Mouse (Mus musculus) lung, adult 2 months (tissue): ENCODE measurements around the gene Kdm4b. TPM values are rescaled to one million over a fixed set of nuclear protein-coding genes. Genes with fewer than 3 reads are reported as not detected.
A peak's percentile ranks its signal among the peaks of the same experiment; 100 is the strongest.

Source experiments
- DNase-seq: peaks from one replicate; pipeline ENCODE4 v3.0.0; 2022
- H3K4me1 ChIP-seq: fragments of 200-500 bp; 2 replicates; pipeline ENCODE4 v1.6.1; 2011; ENCODE audit warnings: low read length; ENCODE audit not compliant: control insufficient read depth, insufficient read depth
- H3K4me3 ChIP-seq: fragments of 200-500 bp; replicated peaks from 2 replicates; pipeline ENCODE3; 2011; ENCODE audit warnings: low read depth, mild to moderate bottlenecking, control low read depth, low read length; ENCODE audit errors: extremely low read depth
- CTCF ChIP-seq: fragments of 200-500 bp; IDR thresholded peaks from 2 replicates; pipeline ENCODE4 v1.5.1; 2011; ENCODE audit warnings: mild to moderate bottlenecking, low read length, control low read depth; ENCODE audit not compliant: insufficient read depth
- POLR2A ChIP-seq: fragments of 200-500 bp; IDR thresholded peaks from 2 replicates; pipeline ENCODE4 v1.6.1; 2011; ENCODE audit warnings: low read depth, mild to moderate bottlenecking, control low read depth, low read length, borderline replicate concordance; ENCODE audit errors: extremely low read depth
- WGBS: fragments of 180-500 bp; shearing (Covaris S2); methylation state at CpG from one replicate; pipeline ENCODE4 v1.1.7; 2018; 5-methylcytosine and 5-hydroxymethylcytosine counted together
- polyA plus RNA-seq: library from polyadenylated mRNA; depleted of rRNA; stranded (reverse); fragments of >200 nt; gene quantifications from 2 replicates; pipeline ENCODE4 v1.2.3, GENCODE M21; 2012; rRNA removed

Gene Kdm4b
- 39.9 and 46.1 TPM in 2 replicates for polyA plus RNA-seq

DNA sequence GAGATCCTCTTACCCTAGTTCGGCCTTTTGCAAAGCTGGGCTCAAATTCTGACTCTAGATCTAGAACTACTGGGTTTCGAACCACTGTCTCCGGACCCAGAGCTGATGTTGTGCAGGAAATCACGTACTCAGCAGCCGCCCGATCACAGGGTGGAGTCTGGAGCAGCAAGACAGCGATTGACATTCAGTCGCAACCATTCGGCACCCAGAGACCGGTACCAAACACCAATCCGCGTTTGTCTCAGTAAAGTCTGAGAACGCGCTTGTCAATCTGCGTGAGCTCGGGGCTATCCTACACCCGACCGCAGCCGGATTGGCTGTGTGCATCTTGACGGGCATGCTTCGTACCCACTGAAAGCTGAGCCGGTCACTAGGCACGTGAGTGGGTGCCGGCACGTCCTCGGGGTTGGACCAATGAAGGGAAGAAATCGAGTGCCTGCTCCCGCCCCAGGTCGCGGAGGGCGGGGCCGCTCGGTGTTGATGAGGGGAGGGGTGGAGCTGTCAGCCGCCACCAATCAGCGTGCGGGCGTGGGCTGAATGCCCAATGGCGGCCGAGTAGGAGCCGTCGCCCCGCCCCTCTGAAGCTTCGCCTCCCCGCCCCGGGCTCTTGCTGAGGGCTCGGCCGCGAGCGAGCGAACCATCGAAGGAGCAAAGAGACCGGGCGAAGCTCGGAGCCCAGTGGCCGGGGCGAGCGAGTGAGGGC lies at the start of gene Kdm4b:
Gene Kdm4b, plus strand, starts transcription at position 613 of the 703 bp plus-strand sequence.
- peak; percentile 98 for DNase-seq
- 1% methylated on average over 57 of the region's 57 CpGs for WGBS
- peak within 1 kb of the TSS; percentile 71 for H3K4me3 ChIP-seq
- peaks cover 11% of the 10 kb centered on the region for H3K4me1 ChIP-seq
- peak; percentile 70; the same call in 1 of the 2 replicates for TF ChIP-seq POLR2A
- no peak for TF ChIP-seq CTCF

GRCm38 (mm10) chr17:56276643-56277566 lies 49.0 kb upstream of the Kdm4b start, which contains the start of gene Ticam1:
TSS of gene Ticam1 (minus strand) at chr17:56276786.
- DNase-seq = peak; percentile 81
- peaks cover 7% of the 10 kb centered on the region for H3K4me1 ChIP-seq
- WGBS = 2% methylated on average over 21 of the region's 21 CpGs
- H3K4me3 ChIP-seq = peak within 1 kb of the TSS; percentile 88
- TF ChIP-seq CTCF = no peak
- peak; percentile 75; the same call in 1 of the 2 replicates for TF ChIP-seq POLR2A

GRCm38 (mm10) chr17:56277567-56277893 lies 48.3 kb upstream of the Kdm4b start:
- no peak for DNase-seq
- WGBS = 36% methylated on average over 2 of the region's 2 CpGs
- Histone ChIP-seq H3K4me1 (peaks cover 7% of the 10 kb centered on the region), H3K4me3 (no peak overlapping the region)
- no peak for TF ChIP-seq CTCF
- no peak for TF ChIP-seq POLR2A

DNA sequence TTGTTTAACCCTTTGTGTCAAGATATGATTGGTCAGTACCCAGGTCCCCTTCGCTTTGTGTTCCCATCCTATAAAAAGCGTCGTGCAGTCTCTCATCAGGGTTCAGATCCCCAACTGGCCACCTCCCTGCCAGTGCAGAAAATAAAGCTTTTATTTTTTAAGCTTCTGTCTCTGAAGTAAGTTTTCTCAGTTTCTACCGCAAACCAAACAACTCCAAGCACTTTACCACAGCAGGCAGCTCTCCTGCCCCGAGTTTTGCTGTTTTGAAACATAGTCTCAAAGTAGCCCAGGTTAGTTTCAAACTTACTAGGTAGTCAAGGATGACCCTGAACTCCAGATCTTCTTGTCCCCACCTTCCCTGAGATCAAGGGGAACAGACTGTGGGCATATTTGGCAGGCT lies 47.5 kb upstream of the Kdm4b start:
- no peak for DNase-seq
- Histone ChIP-seq H3K4me1 (peaks cover 7% of the 10 kb centered on the region), H3K4me3 (no peak overlapping the region)
- 88% methylated on average over 5 of the region's 5 CpGs for WGBS
- TF ChIP-seq POLR2A (no peak), CTCF (no peak)

DNA sequence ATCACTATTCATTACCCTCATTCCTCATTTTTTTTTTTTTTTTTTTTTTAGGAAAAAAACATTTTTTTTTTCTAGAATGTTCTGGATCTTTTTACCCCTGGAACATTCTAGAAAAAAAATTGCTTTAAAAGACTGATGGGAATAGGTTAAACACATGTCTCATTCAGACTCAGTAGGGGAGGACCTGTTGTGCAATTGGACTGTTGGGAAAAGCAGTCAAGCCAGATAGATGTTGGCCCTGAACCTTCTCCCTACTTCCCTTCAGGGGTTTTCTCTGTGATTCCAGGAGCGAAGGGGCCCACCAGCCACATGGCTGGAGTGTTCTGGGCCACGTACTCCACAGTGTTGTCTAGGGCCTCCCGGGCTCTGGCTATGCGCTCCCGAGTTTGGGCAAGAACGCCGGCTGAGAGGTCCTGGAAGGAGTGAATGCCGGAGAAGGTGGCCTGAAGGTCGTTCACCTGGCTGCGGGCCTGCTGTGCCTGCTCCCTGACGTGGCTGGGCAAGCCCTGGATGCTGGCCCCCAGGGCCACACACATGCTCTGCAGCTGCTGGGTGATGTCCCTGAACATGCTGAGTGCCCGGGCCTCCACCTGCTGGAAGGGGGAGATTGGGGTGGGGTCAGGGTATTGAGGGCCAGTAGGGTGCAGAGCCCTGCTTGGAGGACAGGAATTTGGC lies 46.2 kb upstream of the Kdm4b start:
- TF ChIP-seq CTCF = no peak
- TF ChIP-seq POLR2A = no peak
- DNase-seq = no peak
- Histone ChIP-seq H3K4me1 (peaks cover 7% of the 10 kb centered on the region), H3K4me3 (no peak overlapping the region)
- WGBS = 91% methylated on average over 12 of the region's 12 CpGs

DNA sequence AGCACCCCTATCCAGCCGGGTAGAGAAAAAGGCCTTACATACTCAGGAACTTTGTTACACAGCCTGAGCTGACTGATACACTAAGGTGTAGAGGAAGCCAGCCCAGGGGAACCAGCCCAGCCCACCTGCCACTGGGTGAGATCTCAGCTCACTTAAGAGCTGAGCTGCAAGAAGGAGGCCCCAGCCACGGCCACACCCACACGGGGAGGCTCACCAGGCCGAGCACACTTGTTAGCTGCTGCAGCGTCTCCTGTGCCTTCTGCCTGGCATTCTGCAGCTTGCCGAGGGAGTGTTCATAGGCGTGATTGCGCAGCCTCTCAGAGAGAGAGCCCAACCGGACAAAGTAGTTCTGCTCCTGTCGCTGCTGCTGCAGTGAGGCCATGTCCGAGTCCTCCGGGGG lies 44.7 kb upstream of the Kdm4b start:
- no peak for DNase-seq
- H3K4me3 ChIP-seq = no peak overlapping the region
- H3K4me1 ChIP-seq = peaks cover 4% of the 10 kb centered on the region
- TF ChIP-seq CTCF (no peak), POLR2A (no peak)
- WGBS = 90% methylated on average over 12 of the region's 12 CpGs

DNA sequence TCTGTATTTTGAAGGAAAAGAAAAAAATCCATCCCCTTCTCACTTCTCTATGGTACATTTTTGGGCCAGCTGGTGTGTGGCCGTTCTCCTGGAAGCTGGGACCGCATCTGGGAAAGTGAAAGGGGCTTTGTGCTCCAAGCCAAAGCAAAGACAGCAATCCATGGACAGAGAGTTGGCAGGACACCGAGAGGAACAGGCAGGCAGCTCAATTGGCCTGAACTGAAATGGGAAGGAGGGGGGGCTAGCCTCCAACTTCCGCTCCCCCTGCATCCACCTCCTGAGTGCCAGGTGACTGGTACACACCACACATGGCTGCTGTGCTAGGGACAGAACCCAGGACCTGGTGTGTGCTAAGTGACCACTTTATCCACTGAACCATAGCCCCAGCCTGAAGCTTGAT lies 43.1 kb upstream of the Kdm4b start:
- WGBS = 81% methylated on average over 4 of the region's 4 CpGs
- TF ChIP-seq POLR2A = no peak
- DNase-seq = no peak
- H3K4me3 ChIP-seq = no peak overlapping the region
- H3K4me1 ChIP-seq = peaks cover 4% of the 10 kb centered on the region

- no peak overlapping the region for H3K4me3 ChIP-seq
- 0 out of 2 replicates have a peak, but pooled peaks cover 3% of the 10 kb centered on the region for H3K4me1 ChIP-seq
- WGBS = 86% methylated on average over 8 of the region's 8 CpGs
- no peak for DNase-seq
- TF ChIP-seq CTCF (no peak), POLR2A (no peak)
Observed at GRCm38 (mm10) chr17:56283316-56283715, 42.5 kb upstream of the Kdm4b start.

- DNase-seq = no peak
- Histone ChIP-seq H3K4me1 (0 out of 2 replicates have a peak, but pooled peaks cover 3% of the 10 kb centered on the region), H3K4me3 (no peak overlapping the region)
- 91% methylated on average over 11 of the region's 11 CpGs for WGBS
- no peak for TF ChIP-seq CTCF
- no peak for TF ChIP-seq POLR2A
Observed at GRCm38 (mm10) chr17:56285995-56286394, 39.9 kb upstream of the Kdm4b start.
